Mouse (Mus musculus) sigmoid colon, adult 10 weeks (tissue): ENCODE results near the gene Casp14. TPM values are rescaled to one million over a fixed set of nuclear protein-coding genes. Genes with fewer than 3 reads are reported as not detected.

Experiments used
- polyA plus RNA-seq: library from polyadenylated mRNA; stranded (reverse); fragments of 350-450 nt; fragmentation: Illumina TruSeq; extraction: RNeasy Lipid Tissue Mini Kit (QIAGEN cat#74804); gene quantifications from one replicate; pipeline ENCODE4 v1.2.3, GENCODE M21; 2014; ENCODE audit warnings: low read depth, low replicate concordance

Casp14 gene
- polyA plus RNA-seq, result 32.4 TPM

GRCm38 (mm10) chr10:78718056-78718455 lies at the start of gene Casp14:
TSS of gene Casp14 (minus strand) at chr10:78718294.

GRCm38 (mm10) chr10:78752452-78753191 lies 34.5 kb upstream of the Casp14 start, which contains the start of gene Ccdc105:
TSS of gene Ccdc105 (minus strand) at chr10:78753065.

Other genes with a start within 250 kb of the Casp14 start
- gene Olfr1358, start 200.9 kb downstream of the Casp14 start, polyA plus RNA-seq, result not detected
- 5.2 TPM for gene Ilvbl, start 143.9 kb downstream of the Casp14 start, polyA plus RNA-seq
- 2.2 TPM for gene Syde1, start 126.3 kb downstream of the Casp14 start, polyA plus RNA-seq
- not detected for gene Olfr1357, start 100.2 kb downstream of the Casp14 start, polyA plus RNA-seq
- not detected for gene Ccdc105, start 34.8 kb upstream of the Casp14 start, polyA plus RNA-seq
- gene Slc1a6, start 62.2 kb upstream of the Casp14 start, polyA plus RNA-seq, result not detected
- not detected for gene Olfr1356, start 133.9 kb upstream of the Casp14 start, polyA plus RNA-seq
- gene Olfr1355, start 157.2 kb upstream of the Casp14 start, polyA plus RNA-seq, result not detected
- gene Olfr1354, start 194.9 kb upstream of the Casp14 start, polyA plus RNA-seq, result not detected
- not detected for gene Olfr8, start 232.3 kb upstream of the Casp14 start, polyA plus RNA-seq
- not detected for gene Olfr1353, start 245.0 kb upstream of the Casp14 start, polyA plus RNA-seq